ENCODE assay signal across 9 mouse cellular contexts in the genomic region with DNA sequence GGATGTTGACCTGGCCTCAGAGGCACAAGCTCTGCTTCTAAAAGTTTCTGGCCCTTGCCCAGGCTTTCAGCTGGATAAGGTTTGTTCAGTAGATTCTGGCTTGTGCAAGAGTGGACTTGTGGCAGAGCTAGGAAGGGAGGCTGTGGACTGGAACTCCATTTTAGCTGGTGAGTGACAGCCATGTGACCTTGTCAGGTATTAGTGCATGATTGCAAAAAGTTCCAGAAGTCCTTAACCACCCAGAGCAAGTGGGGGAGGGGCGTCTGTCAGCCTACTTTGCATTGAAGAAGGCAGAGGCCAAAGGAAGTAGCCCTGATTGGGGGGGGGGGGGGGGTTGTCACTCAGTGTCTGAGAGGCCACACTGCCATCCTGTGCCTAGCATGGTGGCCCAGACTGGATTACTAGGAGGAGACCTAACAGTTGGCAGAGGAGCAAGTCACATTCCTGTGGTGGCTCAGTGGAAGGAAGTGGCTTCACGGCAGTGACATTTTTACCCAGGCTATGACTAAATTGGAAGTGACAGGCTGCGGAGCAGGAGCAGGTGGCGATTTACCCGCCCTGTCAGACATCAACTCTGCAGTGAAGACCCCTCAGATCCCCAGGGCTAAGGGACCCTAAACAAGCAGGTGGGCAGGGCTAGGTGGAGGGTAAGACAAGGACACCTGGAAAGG. TPM values are rescaled to one million over a fixed set of nuclear protein-coding genes. Genes with fewer than 3 reads are reported as not detected.
DNase-seq lines count a peak whose midpoint lies in the region; ATAC-seq and TF ChIP-seq lines count a peak whose summit lies in the region.
"Had no signal": no experiment of that assay in that cellular context is flagged by ENCODE, and none has a peak within 500 bp of the region (broad histone marks: within the 10 kb centered on the region; RNA-seq: fewer than 3 reads in every experiment).

No protein-coding gene starts in this region.

- H3K4me3 ChIP-seq in kidney, embryonic 14.5 days (ENCODE audit: low read length), result no peak overlapping the region
- H3K4me3 ChIP-seq in spleen, adult 2 months (ENCODE audit: extremely low read depth, insufficient read depth, insufficient read length), result no peak overlapping the region
- no peak overlapping the region for H3K4me3 ChIP-seq in forebrain, embryonic 13.5 days
- H3K4me3 ChIP-seq: layer of hippocampus, adult 2 months had no signal

- no peak for ATAC-seq in kidney, embryonic 14.5 days (ENCODE audit: low FRiP score, low TSS enrichment)
- ATAC-seq in forebrain, embryonic 13.5 days, result no peak
- no peak for ATAC-seq in activated CD4-positive, CD25-positive, alpha-beta regulatory T cell, adult 4 months

- H3K4me1 ChIP-seq in kidney, embryonic 14.5 days (ENCODE audit: control insufficient read depth, insufficient read depth, low read length), result 0 out of 2 replicates have a peak, but pooled peaks cover 3% of the 10 kb centered on the region
- peaks cover 29% of the 10 kb centered on the region; the same call in 1 of the 2 replicates for H3K4me1 ChIP-seq in spleen, adult 2 months (ENCODE audit: control insufficient read depth, insufficient read depth, insufficient read length)
- peaks cover 30% of the 10 kb centered on the region for H3K4me1 ChIP-seq in forebrain, embryonic 13.5 days

- DNase-seq in kidney, adult 11 months, result peak; percentile 69
- DNase-seq in c-Kit-positive CD71-negative TER-119-negative erythroid progenitor cells, embryonic 14.5 days (ENCODE audit: low read depth), result peak; percentile 14
- DNase-seq in kidney, postnatal 14 days, result peak; percentile 57
- peak; percentile 28 to 62 for DNase-seq in spleen, adult 2 months (ENCODE audit: low read depth in 1 of 2, low spot score in 2 of 2)
- no peak for DNase-seq in layer of hippocampus, postnatal 10 days (ENCODE audit: low spot score in 2 of 2)

- H3K36me3 ChIP-seq in kidney, embryonic 14.5 days (ENCODE audit: control insufficient read depth, insufficient read depth, low read length), result no peaks in the 10 kb centered on the region
- no peaks in the 10 kb centered on the region for H3K36me3 ChIP-seq in spleen, adult 2 months (ENCODE audit: control insufficient read depth, insufficient read depth, low read length)
- no peaks in the 10 kb centered on the region for H3K36me3 ChIP-seq in forebrain, embryonic 13.5 days (ENCODE audit: poor library complexity, severe bottlenecking)

- no peak overlapping the region for H3K9ac ChIP-seq in kidney, embryonic 14.5 days (ENCODE audit: low read depth, low read length)
- H3K9ac ChIP-seq in forebrain, embryonic 13.5 days, result no peak overlapping the region

- H3K4me2 ChIP-seq in kidney, embryonic 14.5 days (replicated peaks; ENCODE audit: low read depth, low read length), result no peak overlapping the region
- H3K4me2 ChIP-seq in forebrain, embryonic 13.5 days, result no peak overlapping the region

- 56% methylated on average over 5 of the region's 5 CpGs for WGBS in kidney, embryonic 14.5 days
- WGBS in spleen, adult 2 months, result 16% methylated on average over 5 of the region's 5 CpGs
- 75% methylated on average over 5 of the region's 5 CpGs for WGBS in forebrain, embryonic 13.5 days

- H3K27ac ChIP-seq in kidney, embryonic 14.5 days (ENCODE audit: low read depth, low read length), result no peak overlapping the region
- peak overlapping the region; percentile 65 for H3K27ac ChIP-seq in spleen, adult 2 months (ENCODE audit: insufficient read depth, low read length)
- H3K27ac ChIP-seq in forebrain, embryonic 13.5 days, result no peak overlapping the region
- H3K27ac ChIP-seq: layer of hippocampus, adult 2 months had no signal

- TF ChIP-seq CTCF in spleen, adult 2 months (IDR thresholded peaks at IDR 0.05; ENCODE audit: extremely low read depth, insufficient read depth, insufficient read length, insufficient replicate concordance), result no peak

- no peak for TF ChIP-seq POLR2A in spleen, adult 2 months (IDR thresholded peaks at IDR 0.05; ENCODE audit: low read depth, low read length)

- no peaks in the 10 kb centered on the region for H3K9me3 ChIP-seq in kidney, embryonic 14.5 days (ENCODE audit: control insufficient read depth, low read length)
- H3K9me3 ChIP-seq in forebrain, embryonic 13.5 days (replicated peaks), result peaks cover 4% of the 10 kb centered on the region; the same call in 1 of the 2 replicates

- no peaks in the 10 kb centered on the region for H3K27me3 ChIP-seq in kidney, embryonic 14.5 days (ENCODE audit: control insufficient read depth, insufficient read depth, low read length)
- H3K27me3 ChIP-seq in spleen, adult 2 months (ENCODE audit: control insufficient read depth, insufficient read depth, low read length), result no peaks in the 10 kb centered on the region
- H3K27me3 ChIP-seq in forebrain, embryonic 13.5 days, result no peaks in the 10 kb centered on the region

RNA-seq across cellular contexts. Expression of gene Rtl6, which starts 44.9 kb away (rescaled TPM):
- 5.7 and 9.5 TPM in 2 replicates for polyA plus RNA-seq in kidney, embryonic 14.5 days (2014; fragmentation: Nextera tagmentation; extraction: Ambion mirVana)
- 9.0 and 11.8 TPM in 2 replicates for polyA plus RNA-seq in spleen, adult 2 months (2012; rRNA removed)
- polyA plus RNA-seq in forebrain, embryonic 13.5 days (2015; fragmentation: Nextera tagmentation; extraction: Ambion mirVana), result 43.5 and 50.2 TPM in 2 replicates
- polyA plus RNA-seq in activated CD4-positive, CD25-positive, alpha-beta regulatory T cell, adult 4 months (2017; shearing (Covaris generic)), result 1 to 10 TPM; 1.5 to 1.6 TPM
- total RNA-seq in layer of hippocampus, postnatal 10 days (2021), result 10 to 100 TPM; 60.6 to 65.2 TPM

Comparison
In these comparisons a context has a peak if more than half of its experiments do, and no peak if none do; other contexts are left out.
1. DNase-seq: peak in kidney, adult 11 months (single experiment), c-Kit-positive CD71-negative TER-119-negative erythroid progenitor cells, embryonic 14.5 days (single experiment), kidney, postnatal 14 days (single experiment) and spleen, adult 2 months (2 of 2); none in layer of hippocampus, postnatal 10 days (0 of 2).